Mouse (Mus musculus) CD8-positive naive resting alpha-beta T cell, adult 57 days (primary cell): ENCODE results near the gene Fam71e1. TPM values are rescaled to one million over a fixed set of nuclear protein-coding genes. Genes with fewer than 3 reads are reported as not detected.

ENCODE experiments used
- total RNA-seq: library from RNA; stranded (reverse); gene quantifications from one replicate; pipeline ENCODE4 v1.2.4, GENCODE M21; 2023

Fam71e1 gene
- 7.1 TPM for total RNA-seq

GRCm38 (mm10) chr7:44495992-44496770 is at the start of gene Fam71e1, which contains the start of gene Emc10:
TSS of gene Fam71e1 (plus strand) at chr7:44496581.
TSS of gene Emc10 (minus strand) at chr7:44496529.

GRCm38 (mm10) chr7:44465111-44465510 is 31.3 kb upstream of the Fam71e1 start, which contains the start of gene Aspdh:
TSS of gene Aspdh (plus strand) at chr7:44465391.

GRCm38 (mm10) chr7:44467811-44468411 is 28.5 kb upstream of the Fam71e1 start, which contains the start of gene Josd2:
TSS of gene Josd2 (plus strand) at chr7:44467980.

GRCm38 (mm10) chr7:44524502-44524901 is 28.1 kb downstream of the Fam71e1 start, which contains the start of gene Mybpc2:
TSS of gene Mybpc2 (minus strand) at chr7:44524656.

GRCm38 (mm10) chr7:44531946-44532732 is 35.8 kb downstream of the Fam71e1 start, which contains the start of gene Spib:
TSS of gene Spib (minus strand) at chr7:44532071.

GRCm38 (mm10) chr7:44548497-44549087 is 52.2 kb downstream of the Fam71e1 start, which contains the start of gene Pold1:
TSS of gene Pold1 (minus strand) at chr7:44548849.

Other genes starting within 250 kb of the Fam71e1 start
- gene 1700028J19Rik, start 249.9 kb upstream of the Fam71e1 start, total RNA-seq = 1.9 TPM
- gene 2410002F23Rik, start 249.9 kb upstream of the Fam71e1 start, total RNA-seq = 245 TPM
- gene Acp4, start 239.2 kb upstream of the Fam71e1 start, total RNA-seq = not detected
- gene Gm15517, start 235.1 kb upstream of the Fam71e1 start, total RNA-seq = not detected
- gene Clec11a, start 189.7 kb upstream of the Fam71e1 start, total RNA-seq = 0.89 TPM
- 2.8 TPM for gene Shank1, start 186.3 kb upstream of the Fam71e1 start, total RNA-seq
- gene Syt3, start 112.5 kb upstream of the Fam71e1 start, total RNA-seq = not detected
- gene 1700008O03Rik, start 110.8 kb upstream of the Fam71e1 start, total RNA-seq = not detected
- not detected for gene Lrrc4b, start 67.6 kb upstream of the Fam71e1 start, total RNA-seq
- gene Aspdh, start 31.2 kb upstream of the Fam71e1 start, total RNA-seq = not detected
- 46.8 TPM for gene Josd2, start 28.6 kb upstream of the Fam71e1 start, total RNA-seq
- gene Emc10, start 52 bp upstream of the Fam71e1 start, total RNA-seq = 96.1 TPM
- gene Mybpc2, start 28.1 kb downstream of the Fam71e1 start, total RNA-seq = 0.64 TPM
- gene Spib, start 35.5 kb downstream of the Fam71e1 start, total RNA-seq = 27.7 TPM
- gene Pold1, start 52.3 kb downstream of the Fam71e1 start, total RNA-seq = 57.8 TPM
- 263 TPM for gene Nr1h2, start 57.4 kb downstream of the Fam71e1 start, total RNA-seq
- 37.0 TPM for gene Napsa, start 75.8 kb downstream of the Fam71e1 start, total RNA-seq
- gene Kcnc3, start 94.1 kb downstream of the Fam71e1 start, total RNA-seq = 3.1 TPM
- gene Myh14, start 174.3 kb downstream of the Fam71e1 start, total RNA-seq = not detected
- not detected for gene Izumo2, start 212.2 kb downstream of the Fam71e1 start, total RNA-seq